Mouse (Mus musculus) limb, embryonic 13.5 days (tissue): ENCODE measurements around the gene Lpcat4. TPM values are rescaled to one million over a fixed set of nuclear protein-coding genes. Genes with fewer than 3 reads are reported as not detected.

Source experiments
- ATAC-seq: fragments of 200-750 bp; cut with Nextera tagmentation; 2 replicates; pipeline ENCODE4 v1.8.0; 2017; ENCODE audit warnings: low read depth, moderate number of reproducible peaks, moderate TSS enrichment; ENCODE audit not compliant: low FRiP score
- H3K27ac ChIP-seq: fragments of 300-500 bp; sonication (generic); 2 replicates; pipeline ENCODE4 v1.5.1; 2015; ENCODE audit warnings: inconsistent platforms, mild to moderate bottlenecking, moderate library complexity
- H3K27me3 ChIP-seq: fragments of 300-500 bp; sonication (generic); 2 replicates; pipeline ENCODE4 v1.6.1; 2015; ENCODE audit warnings: mild to moderate bottlenecking, inconsistent platforms
- H3K36me3 ChIP-seq: fragments of 300-500 bp; sonication (generic); 2 replicates; pipeline ENCODE4 v1.6.1; 2015; ENCODE audit warnings: inconsistent platforms, mild to moderate bottlenecking, moderate library complexity
- H3K4me1 ChIP-seq: fragments of 300-500 bp; sonication (generic); 2 replicates; pipeline ENCODE4 v1.6.1; 2015; ENCODE audit warnings: inconsistent platforms
- H3K4me2 ChIP-seq: fragments of 300-500 bp; sonication (generic); replicated peaks from 2 replicates; pipeline ENCODE4 v1.6.1; 2015; ENCODE audit warnings: inconsistent platforms, mild to moderate bottlenecking, moderate library complexity
- H3K4me3 ChIP-seq: fragments of 300-500 bp; sonication (generic); 2 replicates; pipeline ENCODE4 v1.5.1; 2015; ENCODE audit warnings: moderate library complexity, mild to moderate bottlenecking, inconsistent platforms
- H3K9ac ChIP-seq: fragments of 300-500 bp; sonication (generic); 2 replicates; pipeline ENCODE4 v1.6.1; 2015; ENCODE audit warnings: mild to moderate bottlenecking, inconsistent platforms
- H3K9me3 ChIP-seq: fragments of 300-500 bp; sonication (generic); 2 replicates; pipeline ENCODE4 v1.6.1; 2016; ENCODE audit warnings: inconsistent platforms
- WGBS: fragments of 180-500 bp; shearing (Covaris S2); methylation state at CpG from one replicate; pipeline ENCODE4 v1.1.7; 2015; 5-methylcytosine and 5-hydroxymethylcytosine counted together
- polyA plus RNA-seq: library from polyadenylated mRNA; unstranded; fragments of >200 nt; fragmentation: Nextera tagmentation; extraction: Ambion mirVana; gene quantifications from 2 replicates; pipeline ENCODE4 v1.2.1, GENCODE M21; 2015

The Lpcat4 gene
- polyA plus RNA-seq, 1 experiment from 2014 or later = 18.4 TPM

GRCm38 (mm10) chr2:112264364-112264763 is 25.1 kb downstream of the Lpcat4 start:
- no peak for ATAC-seq
- 75% methylated on average over 4 of the region's 4 CpGs for WGBS
- Histone ChIP-seq H3K4me1 (peaks cover 34% of the 10 kb centered on the region), H3K36me3 (no peaks in the 10 kb centered on the region), H3K9me3 (no peaks in the 10 kb centered on the region), H3K27ac (no peak overlapping the region), H3K4me2 (no peak overlapping the region), H3K4me3 (no peak overlapping the region), H3K27me3 (no peaks in the 10 kb centered on the region), H3K9ac (no peak overlapping the region)

GRCm38 (mm10) chr2:112265448-112266241 is 26.4 kb downstream of the Lpcat4 start, which contains the start of gene Slc12a6:
Gene Slc12a6 (plus strand): TSS chr2:112265825.
- Histone ChIP-seq H3K4me2 (peak within 1 kb of the TSS; percentile 95), H3K36me3 (no peaks in the 10 kb centered on the region), H3K27ac (peak within 1 kb of the TSS; percentile 80), H3K9ac (peak within 1 kb of the TSS; percentile 76), H3K4me1 (peaks cover 34% of the 10 kb centered on the region), H3K4me3 (peak within 1 kb of the TSS; percentile 76), H3K9me3 (no peaks in the 10 kb centered on the region), H3K27me3 (no peaks in the 10 kb centered on the region)
- under 1% methylated on average over 78 of the region's 85 CpGs for WGBS
- peak; percentile 95 for ATAC-seq

DNA sequence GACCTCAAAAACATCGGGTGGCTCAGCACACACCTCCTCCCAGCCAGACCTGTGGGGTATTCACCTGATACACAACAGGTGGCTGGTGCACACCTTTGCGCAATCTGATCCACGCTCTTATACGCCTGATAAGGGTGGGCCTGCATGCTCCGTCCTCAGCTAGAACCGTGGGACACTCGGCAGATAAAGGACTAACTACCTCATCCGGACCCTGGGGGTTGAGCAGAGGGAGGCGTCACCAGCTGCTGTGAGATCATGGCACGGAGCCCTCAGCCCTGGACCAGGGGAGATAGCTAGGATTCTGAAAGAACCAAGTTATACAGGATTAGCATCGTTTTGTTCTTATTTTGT is 26.9 kb downstream of the Lpcat4 start, which contains the start of gene Gm21985:
Gene Gm21985, plus strand, starts transcription at position 73 of the 351 bp plus-strand sequence.
- H3K27ac ChIP-seq = peak within 1 kb of the TSS; percentile 80
- WGBS = 2% methylated on average over 11 of the region's 11 CpGs

DNA sequence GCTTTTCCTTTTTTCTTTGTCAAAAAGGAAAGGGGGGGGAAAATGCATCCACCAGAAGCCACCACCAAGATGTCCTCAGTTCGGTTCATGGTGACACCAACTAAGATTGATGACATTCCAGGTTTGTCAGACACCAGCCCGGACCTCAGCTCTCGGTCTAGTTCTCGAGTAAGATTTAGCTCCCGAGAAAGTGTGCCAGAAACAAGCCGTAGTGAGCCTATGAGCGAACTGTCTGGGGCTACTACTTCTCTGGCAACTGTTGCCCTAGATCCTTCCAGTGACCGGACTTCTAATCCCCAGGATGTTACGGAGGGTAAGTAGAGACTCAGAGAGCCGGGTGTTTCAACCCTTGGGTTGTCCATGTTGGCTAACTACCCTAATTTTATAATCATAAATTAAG is 27.5 kb downstream of the Lpcat4 start:
- Histone ChIP-seq H3K4me1 (peaks cover 34% of the 10 kb centered on the region), H3K4me2 (peak overlapping the region; percentile 95), H3K36me3 (no peaks in the 10 kb centered on the region), H3K9me3 (no peaks in the 10 kb centered on the region), H3K27me3 (no peaks in the 10 kb centered on the region), H3K9ac (peak overlapping the region; percentile 76), H3K27ac (no peak overlapping the region), H3K4me3 (peak overlapping the region; percentile 76)
- no peak for ATAC-seq
- WGBS = 35% methylated on average over 10 of the region's 10 CpGs

More for the DNA sequence above, 26.9 kb downstream of the Lpcat4 start, which contains the start of gene Gm21985:
- Histone ChIP-seq H3K4me2 (peak within 1 kb of the TSS; percentile 95), H3K9ac (peak within 1 kb of the TSS; percentile 76), H3K9me3 (no peaks in the 10 kb centered on the region), H3K36me3 (no peaks in the 10 kb centered on the region), H3K27me3 (no peaks in the 10 kb centered on the region), H3K4me1 (peaks cover 34% of the 10 kb centered on the region), H3K4me3 (peak within 1 kb of the TSS; percentile 76)
- peak; percentile 12 for ATAC-seq

GRCm38 (mm10) chr2:112267547-112268269 is 28.4 kb downstream of the Lpcat4 start:
- H3K4me2 ChIP-seq = peak overlapping the region; percentile 95
- WGBS = 69% methylated on average over 8 of the region's 8 CpGs

GRCm38 (mm10) chr2:112270011-112270410 is 30.7 kb downstream of the Lpcat4 start:
- Histone ChIP-seq H3K36me3 (no peaks in the 10 kb centered on the region; the same call in 1 of the 2 replicates), H3K4me3 (no peak overlapping the region)
- no peak for ATAC-seq

More at GRCm38 (mm10) chr2:112267547-112268269, 28.4 kb downstream of the Lpcat4 start:
- Histone ChIP-seq H3K9me3 (no peaks in the 10 kb centered on the region), H3K4me1 (peaks cover 31% of the 10 kb centered on the region), H3K27me3 (no peaks in the 10 kb centered on the region), H3K36me3 (no peaks in the 10 kb centered on the region), H3K27ac (no peak overlapping the region), H3K4me3 (peak overlapping the region; percentile 76; the same call in 1 of the 2 replicates), H3K9ac (no peak overlapping the region)
- no peak for ATAC-seq

GRCm38 (mm10) chr2:112272909-112273308 is 33.6 kb downstream of the Lpcat4 start:
- Histone ChIP-seq H3K27ac (no peak overlapping the region), H3K4me2 (no peak overlapping the region), H3K4me1 (peaks cover 4% of the 10 kb centered on the region; the same call in 1 of the 2 replicates), H3K27me3 (no peaks in the 10 kb centered on the region), H3K9me3 (no peaks in the 10 kb centered on the region), H3K36me3 (no peaks in the 10 kb centered on the region; the same call in 1 of the 2 replicates), H3K4me3 (no peak overlapping the region), H3K9ac (no peak overlapping the region)
- WGBS = 93% methylated on average over 2 of the region's 2 CpGs
- ATAC-seq = no peak

More at GRCm38 (mm10) chr2:112270011-112270410, 30.7 kb downstream of the Lpcat4 start:
- H3K27ac ChIP-seq = no peak overlapping the region
- H3K4me1 ChIP-seq = peaks cover 23% of the 10 kb centered on the region
- H3K27me3 ChIP-seq = no peaks in the 10 kb centered on the region
- no peak overlapping the region for H3K4me2 ChIP-seq
- WGBS = 79% methylated on average over 2 of the region's 2 CpGs
- no peaks in the 10 kb centered on the region for H3K9me3 ChIP-seq
- no peak overlapping the region for H3K9ac ChIP-seq

DNA sequence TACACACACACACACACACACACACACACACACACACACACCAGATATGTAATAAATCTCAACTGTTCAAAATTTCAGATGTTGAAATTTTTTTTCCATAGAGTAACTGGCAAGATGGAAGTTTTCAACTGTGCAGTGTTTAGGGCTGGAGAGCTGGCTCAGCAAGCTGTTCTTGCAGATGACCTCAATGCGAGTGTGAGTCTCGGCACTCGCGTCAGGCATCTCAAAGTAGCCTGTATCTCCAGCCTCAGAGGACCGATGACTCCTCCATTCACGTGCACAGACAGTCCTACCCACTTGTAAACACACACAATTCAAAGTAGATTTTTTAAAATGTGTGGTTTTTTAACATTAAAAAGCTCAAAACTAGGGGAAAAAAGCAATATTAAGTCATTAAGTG is 34.2 kb downstream of the Lpcat4 start:
- Histone ChIP-seq H3K36me3 (no peaks in the 10 kb centered on the region; the same call in 1 of the 2 replicates), H3K4me2 (no peak overlapping the region), H3K27ac (no peak overlapping the region), H3K9me3 (no peaks in the 10 kb centered on the region), H3K27me3 (no peaks in the 10 kb centered on the region), H3K9ac (no peak overlapping the region), H3K4me3 (no peak overlapping the region), H3K4me1 (peaks cover 3% of the 10 kb centered on the region; the same call in 1 of the 2 replicates)
- ATAC-seq = no peak
- 90% methylated on average over 6 of the region's 6 CpGs for WGBS

- ATAC-seq = no peak
- WGBS = 96% methylated on average over 3 of the region's 3 CpGs
- no peaks in the 10 kb centered on the region; the same call in 1 of the 2 replicates for H3K36me3 ChIP-seq
- H3K4me2 ChIP-seq = no peak overlapping the region
- H3K9me3 ChIP-seq = no peaks in the 10 kb centered on the region
- H3K27me3 ChIP-seq = no peaks in the 10 kb centered on the region
- no peaks in the 10 kb centered on the region for H3K4me1 ChIP-seq
- no peak overlapping the region for H3K4me3 ChIP-seq
- no peak overlapping the region for H3K27ac ChIP-seq
- H3K9ac ChIP-seq = no peak overlapping the region
Measured at GRCm38 (mm10) chr2:112276870-112277269, 37.6 kb downstream of the Lpcat4 start.

GRCm38 (mm10) chr2:112282846-112283245 is 43.6 kb downstream of the Lpcat4 start:
- no peak overlapping the region for H3K4me2 ChIP-seq
- no peaks in the 10 kb centered on the region for H3K9me3 ChIP-seq
- peaks cover 9% of the 10 kb centered on the region for H3K4me1 ChIP-seq
- H3K9ac ChIP-seq = no peak overlapping the region
- WGBS = 83% methylated on average over 1 of the region's 1 CpGs
- no peaks in the 10 kb centered on the region for H3K36me3 ChIP-seq
- no peak for ATAC-seq
- no peak overlapping the region for H3K4me3 ChIP-seq
- no peak overlapping the region for H3K27ac ChIP-seq
- peaks cover 2% of the 10 kb centered on the region; the same call in 1 of the 2 replicates for H3K27me3 ChIP-seq

DNA sequence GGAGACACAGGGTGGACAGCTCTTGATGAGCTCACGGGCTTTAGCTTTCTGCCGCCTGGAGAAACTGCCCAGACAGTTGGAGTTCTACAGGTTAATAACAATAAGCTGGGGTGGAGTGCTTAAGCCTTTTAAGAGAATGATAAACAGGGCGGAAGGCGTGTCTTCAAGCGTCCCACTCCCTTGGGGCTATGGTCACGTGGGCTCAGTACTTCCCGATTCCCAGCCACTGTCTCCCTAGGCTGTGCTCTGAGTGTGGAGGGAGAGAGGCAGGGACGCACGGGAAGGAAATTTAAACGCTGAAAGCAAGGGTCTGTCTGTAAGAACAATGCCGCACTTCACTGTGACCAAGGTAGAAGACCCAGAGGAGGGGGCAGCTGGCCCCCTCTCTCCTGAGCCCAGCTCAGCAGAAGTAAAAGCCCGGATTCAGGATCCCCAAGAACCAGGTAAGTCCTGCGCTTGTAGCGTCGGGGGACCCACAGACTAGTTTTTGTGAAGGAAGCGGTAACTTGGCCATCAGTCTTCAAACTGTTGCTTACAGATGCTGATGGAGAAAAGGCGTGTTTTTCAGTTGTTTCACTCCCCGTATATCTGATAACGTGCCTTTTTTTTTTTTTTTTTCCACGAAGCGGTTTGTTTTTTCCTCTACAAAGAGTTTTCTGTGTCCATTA is 45.2 kb downstream of the Lpcat4 start:
- peak; percentile 80 for ATAC-seq
- peaks cover 2% of the 10 kb centered on the region; the same call in 1 of the 2 replicates for H3K27me3 ChIP-seq
- no peaks in the 10 kb centered on the region for H3K9me3 ChIP-seq
- WGBS = under 1% methylated on average over 21 of the region's 21 CpGs
- peak overlapping the region; percentile 66 for H3K9ac ChIP-seq
- H3K27ac ChIP-seq = no peak overlapping the region
- peaks cover 9% of the 10 kb centered on the region for H3K4me1 ChIP-seq
- H3K36me3 ChIP-seq = no peaks in the 10 kb centered on the region
- peak overlapping the region; percentile 75 for H3K4me2 ChIP-seq
- H3K4me3 ChIP-seq = peak overlapping the region; percentile 43
